Mouse (Mus musculus) inflammation-experienced regulatory T-cells (primary cell): ENCODE measurements around the gene Uqcrc2. TPM values are rescaled to one million over a fixed set of nuclear protein-coding genes. Genes with fewer than 3 reads are reported as not detected.

Experiments
- polyA plus RNA-seq, 2 experiments: library from polyadenylated mRNA; unstranded; fragments of 100-300 nt; shearing (Covaris generic); gene quantifications; one replicate each; pipeline ENCODE4 v1.2.1; 2017

The Uqcrc2 gene
- 100 to 1,000 TPM; 146 to 154 TPM for polyA plus RNA-seq

DNA sequence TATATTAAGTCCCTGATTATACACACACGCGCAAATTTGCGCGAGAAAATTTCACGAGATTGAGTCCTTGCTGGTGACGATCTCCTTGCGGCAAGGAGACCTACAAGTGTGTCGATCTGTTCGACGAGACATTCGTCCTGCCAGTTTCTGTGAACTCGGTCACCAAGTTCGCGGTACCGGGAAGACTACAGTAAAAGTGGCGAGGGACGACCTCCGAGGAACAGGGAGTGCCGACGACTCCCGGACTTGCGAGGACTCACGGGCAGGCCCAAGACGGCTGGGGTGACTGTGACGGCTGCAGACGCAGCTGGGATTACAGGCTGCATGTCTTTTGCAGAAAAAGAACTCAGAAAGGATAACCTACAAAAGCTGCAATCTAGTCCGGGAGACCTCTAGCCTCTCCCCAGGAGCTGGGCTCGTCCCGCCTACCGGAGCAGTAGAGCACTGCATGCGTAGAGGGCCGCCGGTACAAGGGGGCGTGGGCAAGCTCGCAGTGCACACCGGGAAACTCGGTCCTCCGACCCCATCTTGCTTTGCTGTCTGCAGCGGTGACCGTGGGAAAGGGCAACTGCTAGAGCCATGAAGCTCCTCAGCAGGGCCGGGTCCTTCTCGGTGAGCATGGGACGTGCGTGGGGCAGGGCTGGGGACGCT, at the start of gene Uqcrc2:
TSS of gene Uqcrc2 (plus strand) at position 466 of the 651 bp plus-strand sequence.

DNA sequence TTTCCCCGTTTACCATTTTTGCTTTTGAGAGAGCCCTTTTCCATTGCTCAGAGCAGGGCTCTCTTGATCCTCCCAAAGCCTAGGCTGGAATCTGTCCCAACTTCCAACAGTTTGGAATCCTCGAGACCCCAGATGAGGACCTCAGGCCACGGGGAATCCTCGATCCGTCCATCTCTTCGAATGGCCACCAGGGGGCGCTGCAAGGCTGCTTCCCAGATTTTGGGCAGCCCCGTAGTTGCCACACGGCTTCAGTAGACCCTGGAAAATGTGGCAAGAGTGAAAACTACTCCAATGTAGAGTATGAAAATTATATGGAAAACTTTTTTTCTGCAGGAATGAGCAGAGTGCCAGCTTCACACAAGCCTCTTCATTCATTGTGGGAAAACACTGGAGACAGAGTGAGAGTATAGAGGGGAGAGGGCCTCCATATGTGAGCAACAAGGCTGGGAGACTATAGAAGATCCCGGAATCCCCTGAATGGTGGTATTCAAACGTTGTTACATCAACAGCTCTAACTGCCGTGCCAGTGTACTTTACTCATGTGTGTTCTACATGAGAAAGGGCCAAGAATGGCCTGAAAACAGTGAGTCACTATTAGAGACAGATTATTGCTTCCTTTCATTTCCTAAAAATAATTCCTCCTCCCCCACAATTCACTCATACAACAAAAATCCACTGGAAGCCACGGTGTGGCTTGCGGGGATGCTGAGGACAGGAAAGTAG, 35.3 kb downstream of the Uqcrc2 start, which contains the start of gene Pdzd9:
TSS of gene Pdzd9 (minus strand) at position 191 of the 723 bp plus-strand sequence.

GRCm38 (mm10) chr7:120677001-120677643, 42.1 kb downstream of the Uqcrc2 start, which contains the start of gene Mosmo:
Gene Mosmo, plus strand, starts transcription at chr7:120677618.

Other genes starting within 250 kb of the Uqcrc2 start
- gene Abca16, start 225.5 kb upstream of the Uqcrc2 start, polyA plus RNA-seq, result under 1 TPM; 0.02 to 0.07 TPM
- gene Pdzd9, start 35.2 kb downstream of the Uqcrc2 start, polyA plus RNA-seq, result under 1 TPM; 0.29 to 0.84 TPM
- gene Mosmo, start 42.4 kb downstream of the Uqcrc2 start, polyA plus RNA-seq, result 10 to 100 TPM in 1 of 2 experiments, 1 to 10 TPM in 1; 6.7 to 16.4 TPM
- gene Vwa3a, start 104.1 kb downstream of the Uqcrc2 start, polyA plus RNA-seq, result 1 to 10 TPM in 1 of 2 experiments, under 1 TPM in 1; 0.49 to 3.2 TPM
- under 1 TPM in 1 of 2 experiments, not detected in 1; 0.51 TPM for gene Gm5737, start 177.2 kb downstream of the Uqcrc2 start, polyA plus RNA-seq
- 1 to 10 TPM; 7.0 to 7.2 TPM for gene Eef2k, start 207.7 kb downstream of the Uqcrc2 start, polyA plus RNA-seq